Mouse (Mus musculus) T-helper 2 cell (primary cell): ENCODE results near the gene Cpne2.

Experiments used
- in situ Hi-C: fragments of 300-600 bp; cut with MboI, MseI; formaldehyde crosslinking; loops from one replicate; pipeline ENCODE4 v1.15.1; 2025; ENCODE audit warnings: high pct_unique_total_duplicates

Cpne2 gene

DNA sequence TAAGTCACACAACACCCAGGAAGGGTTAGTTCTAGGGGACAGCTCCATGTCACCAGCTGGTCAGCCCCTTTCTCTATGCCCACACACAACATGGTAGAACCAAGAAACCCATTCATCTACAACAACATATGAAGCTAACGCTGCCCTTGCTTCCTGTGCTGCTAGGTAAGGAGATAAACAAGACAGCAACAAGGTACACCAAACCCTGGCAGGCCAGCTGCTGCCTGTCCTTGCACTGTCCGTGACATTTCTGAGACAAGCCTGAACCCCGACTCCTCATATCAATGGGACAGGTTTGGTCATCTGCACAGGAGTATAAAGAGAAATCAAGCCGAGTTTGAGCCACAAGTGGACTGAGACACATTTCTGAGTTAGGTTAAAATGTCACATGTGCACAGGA lies 42.4 kb downstream of the Cpne2 start:
- in situ Hi-C loops = no loop called here

DNA sequence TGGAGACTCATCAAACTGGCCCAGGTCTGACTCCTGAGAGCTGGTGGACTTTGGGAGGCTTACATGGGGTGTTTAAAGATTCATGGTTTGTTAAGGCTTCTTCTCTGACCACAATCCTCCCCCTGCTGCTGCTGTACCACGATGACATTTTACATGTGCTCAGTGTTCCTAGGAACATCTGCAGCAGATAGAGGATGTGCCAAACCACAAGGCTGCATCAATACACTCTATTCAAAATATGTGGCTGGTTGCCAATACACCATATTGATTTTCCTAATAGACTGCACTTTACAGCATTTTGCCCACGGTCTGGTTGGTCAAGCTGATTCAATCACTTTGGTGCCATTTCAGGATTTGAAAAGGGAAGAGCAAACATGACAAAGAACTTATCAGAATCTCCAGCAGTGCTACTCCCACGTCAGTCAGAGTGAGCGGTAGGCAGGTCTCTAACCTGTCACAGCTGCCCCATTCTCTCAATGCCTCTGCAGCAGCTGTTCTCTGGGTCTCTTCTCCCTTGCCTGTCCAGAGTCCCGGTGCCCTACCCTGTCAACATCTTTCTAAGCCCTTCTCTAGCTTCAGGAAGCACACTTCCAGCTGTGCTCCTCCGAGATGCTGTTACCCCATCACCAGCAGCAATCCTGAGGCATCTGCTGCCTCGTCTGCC lies 49.2 kb downstream of the Cpne2 start:
- in situ Hi-C loops = no loop called here

DNA sequence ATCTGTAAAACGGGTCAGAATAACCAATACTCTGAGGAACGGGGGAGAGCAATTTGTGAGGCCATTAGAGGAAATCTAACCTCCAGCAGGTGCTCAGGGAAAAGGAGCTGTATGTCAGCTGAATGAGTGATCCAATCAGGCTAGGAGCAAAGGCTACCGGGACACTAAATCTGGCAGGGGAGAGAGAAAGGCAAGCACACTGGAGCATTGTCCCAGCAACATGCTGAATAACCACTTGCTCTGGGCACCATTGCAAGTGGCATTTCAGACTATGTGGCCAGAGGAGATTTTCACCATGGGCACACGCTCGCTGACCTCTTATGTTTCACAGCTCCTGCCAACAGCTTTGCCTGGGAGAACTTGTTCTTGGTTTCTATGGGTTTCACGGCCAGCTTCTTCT lies 49.8 kb downstream of the Cpne2 start:
- in situ Hi-C loops = no loop called here

DNA sequence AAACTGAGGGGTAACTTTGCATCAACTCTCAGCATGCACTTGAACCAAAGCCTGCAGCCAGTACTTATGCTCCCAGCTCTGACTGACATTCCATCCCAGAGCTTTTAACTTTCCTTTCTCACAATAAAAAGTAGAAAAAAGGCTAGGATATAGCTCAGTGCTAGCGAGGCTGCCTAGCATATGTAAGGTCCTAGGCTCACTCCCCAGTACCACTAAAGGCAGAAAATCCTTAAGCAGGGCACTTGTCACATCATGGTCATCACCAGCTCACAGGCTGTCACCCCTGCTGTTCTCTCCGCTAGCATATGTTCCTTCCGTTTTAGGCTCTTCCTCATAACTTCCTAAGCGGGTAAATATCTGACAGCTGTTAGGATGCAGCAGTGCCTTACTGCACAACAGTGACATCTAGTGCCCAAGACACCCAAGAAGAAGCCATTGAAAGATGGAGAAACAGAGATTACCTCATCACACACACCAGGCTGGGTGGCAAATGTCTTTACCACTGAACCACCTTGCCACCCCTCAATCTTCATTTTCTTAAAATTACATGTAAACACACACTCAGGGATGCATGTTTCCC lies 51.5 kb downstream of the Cpne2 start:
- in situ Hi-C loops = no loop called here

DNA sequence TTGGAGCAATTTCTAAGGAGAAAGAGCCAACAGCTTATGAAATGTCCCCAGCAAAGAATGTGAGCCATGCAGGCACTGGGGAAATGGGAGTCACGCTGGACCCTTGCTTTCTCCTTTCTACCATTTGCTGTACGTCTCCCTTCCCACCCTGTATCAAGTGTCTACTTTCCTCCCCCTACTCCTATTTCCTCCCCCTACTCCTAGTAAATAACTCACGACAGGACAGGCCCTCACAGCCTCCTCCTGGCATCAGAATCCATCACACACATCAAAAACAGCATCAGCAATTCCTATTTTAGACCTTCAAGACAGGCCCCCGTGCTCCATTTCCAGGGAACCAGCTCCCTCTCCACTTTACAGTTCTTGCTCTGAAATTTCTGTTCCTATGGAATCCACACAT lies 58.9 kb downstream of the Cpne2 start:
- in situ Hi-C loops = loop anchor here (5.0 kb wide), 1 partner anchor 106 kb away; the partner anchor contains the start of gene Pllp

DNA sequence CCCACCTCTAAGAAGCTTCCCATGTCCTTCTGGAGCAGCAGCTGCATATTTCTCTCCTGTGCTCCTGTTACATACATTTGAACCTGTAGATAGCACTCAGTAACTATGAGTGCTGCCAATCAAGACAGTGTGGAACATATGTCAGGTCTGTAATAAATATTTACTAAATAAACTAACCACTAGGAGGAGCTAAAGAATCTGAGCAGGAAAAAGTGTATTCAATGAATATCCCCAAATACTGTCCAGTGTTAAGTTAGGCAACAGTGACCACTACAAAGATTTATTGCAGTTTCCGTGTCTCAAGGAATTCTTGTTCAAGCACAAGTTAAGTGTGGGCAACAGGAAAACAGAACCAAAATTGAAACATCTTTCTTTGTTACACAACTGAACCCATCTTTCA lies 61.4 kb downstream of the Cpne2 start:
- in situ Hi-C loops = loop anchor here (5.0 kb wide), 1 partner anchor 103 kb away; the partner anchor contains the start of gene Pllp

DNA sequence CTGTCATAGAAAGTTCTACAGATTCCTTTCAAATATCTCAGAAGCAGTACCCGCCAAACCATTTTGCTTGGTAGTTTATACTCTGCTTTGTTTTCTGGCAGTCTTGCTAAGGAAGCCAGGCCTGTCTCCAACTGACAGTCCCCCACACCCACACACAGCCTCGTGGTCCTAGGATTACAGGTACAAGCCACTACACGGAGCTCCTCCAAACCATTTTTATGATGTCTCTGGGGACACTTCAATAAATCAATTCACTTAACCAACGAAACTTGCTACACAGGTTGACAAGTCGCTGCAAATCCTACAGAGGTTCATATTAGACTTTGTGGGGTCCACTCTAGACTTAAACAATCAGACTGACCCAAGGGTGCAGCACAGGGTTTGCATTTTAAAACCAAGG lies 67.7 kb downstream of the Cpne2 start:
- in situ Hi-C loops = no loop called here

DNA sequence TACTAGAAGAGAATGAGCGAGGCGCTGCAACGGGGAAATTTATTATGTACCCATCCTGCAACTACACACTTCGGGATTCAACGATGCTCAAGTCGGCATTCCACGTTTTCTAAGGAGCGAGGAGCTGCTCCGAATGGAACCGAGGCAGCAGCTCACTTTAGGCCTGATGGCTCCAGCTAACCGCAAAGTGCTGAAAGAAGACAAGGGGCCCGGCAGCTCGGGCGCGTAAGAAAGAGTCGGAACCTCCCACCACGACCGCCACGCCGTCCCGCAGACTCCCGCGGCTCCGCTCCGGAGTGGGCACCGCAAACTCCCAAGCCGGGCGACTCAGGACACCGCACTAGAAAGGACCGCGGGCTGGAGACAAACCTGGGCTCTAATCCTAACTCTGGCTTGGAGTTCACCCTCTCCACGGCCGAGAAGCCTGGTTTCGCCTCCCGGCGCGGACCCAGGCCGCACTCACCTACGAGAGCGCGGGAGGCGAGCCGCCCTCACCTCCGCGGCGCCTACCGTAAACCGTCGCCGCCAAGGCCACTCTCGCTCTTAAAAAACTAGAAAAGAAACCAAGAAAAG lies 68.3 kb downstream of the Cpne2 start:
- in situ Hi-C loops = no loop called here

DNA sequence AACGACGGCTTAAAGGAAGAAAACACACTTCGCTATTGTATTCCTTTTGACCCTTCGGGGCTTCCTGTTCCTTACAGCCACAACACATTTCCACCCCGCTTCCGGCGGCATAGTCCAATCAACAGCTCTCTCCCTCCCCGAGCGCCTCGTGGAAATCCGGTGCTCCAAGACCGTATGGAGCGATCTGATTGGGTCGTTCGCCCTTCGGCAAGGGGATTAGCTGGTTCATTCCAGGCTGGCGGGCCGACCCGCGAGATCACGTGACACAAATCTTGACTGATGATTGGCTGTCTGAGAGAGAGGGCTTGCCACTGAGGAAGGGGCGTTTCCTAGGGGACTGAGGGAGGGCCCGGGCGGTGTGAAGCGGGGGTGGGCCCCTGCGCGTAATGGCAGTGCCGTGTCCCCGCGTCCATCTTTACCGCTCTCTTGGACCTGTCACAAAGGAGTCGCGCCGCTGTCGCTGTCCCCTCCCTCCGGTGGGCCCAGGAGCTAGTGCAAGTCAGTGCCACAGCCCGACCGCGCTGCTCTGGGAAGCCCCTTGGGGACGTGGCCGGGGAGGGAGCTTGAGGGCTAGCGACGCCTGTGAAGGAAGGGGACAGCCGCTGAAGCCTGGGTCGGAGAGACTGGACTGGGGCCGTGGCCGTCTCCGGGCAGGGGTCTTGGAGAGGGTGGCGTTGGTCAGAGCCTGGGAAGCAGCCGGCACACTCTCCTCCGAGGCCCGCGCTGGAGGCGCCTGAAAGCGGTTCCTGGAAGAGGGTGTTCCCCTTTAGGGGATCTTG lies 69.0 kb downstream of the Cpne2 start, which contains the start of the genes Rspry1 and Fam192a:
Gene Rspry1, plus strand, starts transcription at position 331 of the 779 bp plus-strand sequence.
Gene Fam192a, minus strand, starts transcription at position 391 of the 779 bp plus-strand sequence.
- in situ Hi-C loops = no loop called here

DNA sequence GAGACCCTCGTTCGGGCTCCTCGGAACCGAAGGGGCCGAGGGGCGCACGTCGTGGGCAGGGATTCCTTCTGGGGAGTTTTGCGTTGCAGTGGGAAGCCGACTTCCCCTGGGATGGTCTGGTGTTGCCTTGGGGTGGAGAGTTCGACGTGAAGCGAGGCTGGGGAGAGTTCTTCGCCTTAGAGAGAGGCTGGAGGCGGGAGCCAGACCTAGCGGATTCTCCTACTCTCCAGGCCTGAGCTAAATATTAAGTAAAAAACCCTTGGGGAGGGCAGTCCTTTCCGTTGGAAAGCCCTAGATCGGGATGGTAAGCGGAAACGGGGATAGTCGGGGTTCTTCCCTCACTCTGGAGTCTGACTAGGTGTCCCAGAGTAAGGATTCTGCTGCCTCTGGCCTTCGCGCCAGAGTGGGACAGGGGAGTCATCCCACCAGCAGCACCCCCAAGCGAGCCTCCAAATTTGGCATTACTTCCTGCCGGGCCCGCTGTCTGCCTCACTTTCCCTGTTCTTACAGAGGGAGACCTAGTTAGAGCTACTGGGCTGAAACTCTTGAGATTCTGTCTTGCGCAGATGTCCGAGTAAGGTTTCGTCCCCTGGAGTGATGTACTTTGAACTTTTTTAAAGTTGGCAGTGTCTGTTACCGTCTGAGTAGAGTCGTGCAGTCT lies 69.8 kb downstream of the Cpne2 start:
- in situ Hi-C loops = no loop called here

DNA sequence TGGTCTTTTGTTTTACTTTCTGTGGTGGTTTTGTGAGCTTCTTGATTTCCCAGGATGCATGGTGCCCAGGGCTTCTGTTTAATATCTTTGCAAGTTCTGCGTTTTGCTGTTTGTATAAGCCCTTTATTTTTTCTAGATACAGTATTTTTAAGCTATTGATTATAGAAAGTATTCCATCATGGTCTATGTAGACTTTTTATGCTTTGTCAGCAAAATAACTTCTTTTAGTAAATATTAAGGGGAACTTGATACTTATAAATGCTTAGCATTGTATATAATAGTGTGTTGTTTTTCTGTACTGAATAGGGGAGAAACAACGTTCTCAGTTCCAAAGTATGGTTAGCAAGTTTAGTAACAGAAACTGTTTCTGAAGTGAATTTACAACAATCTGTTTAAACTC lies 71.2 kb downstream of the Cpne2 start:
- in situ Hi-C loops = no loop called here

DNA sequence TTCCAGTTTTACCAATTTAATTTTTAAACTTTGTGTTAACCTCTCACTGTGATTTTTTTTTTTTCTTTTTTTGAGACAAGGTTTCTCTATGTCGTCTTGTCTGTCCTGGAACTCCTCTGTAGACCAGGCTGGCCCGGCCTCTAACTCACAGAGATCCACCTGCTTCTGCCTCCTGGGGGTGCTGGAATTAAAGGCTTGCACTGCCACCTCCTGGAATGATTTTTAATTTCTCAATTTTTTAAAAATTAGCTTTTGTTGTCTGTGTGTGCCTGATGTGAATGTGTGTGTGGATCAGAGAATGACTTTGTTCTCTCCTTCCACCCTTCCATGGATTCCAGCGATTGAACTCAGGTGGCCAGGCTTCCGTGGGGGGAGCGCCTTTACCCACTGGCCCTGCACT lies 74.3 kb downstream of the Cpne2 start:
- in situ Hi-C loops = no loop called here
